Mouse (Mus musculus): ENCODE measurements around the gene Tnfrsf1b. TPM values are rescaled to one million over a fixed set of nuclear protein-coding genes. Genes with fewer than 3 reads are reported as not detected.

The Tnfrsf1b gene
- polyA plus RNA-seq, 1 experiment from 2014 or later, result 3.7 TPM

Other genes starting within 250 kb of the Tnfrsf1b start
- 10.5 and 10.6 TPM in 2 replicates for gene Vps13d, start 51.9 kb downstream of the Tnfrsf1b start, polyA plus RNA-seq (2015; fragmentation: Nextera tagmentation; extraction: Ambion mirVana)
- 0.06 TPM in 1 of 2 replicates, not detected in the other for gene Tnfrsf8, start 68.3 kb upstream of the Tnfrsf1b start, polyA plus RNA-seq (2015; fragmentation: Nextera tagmentation; extraction: Ambion mirVana)